Mouse (Mus musculus) urinary bladder, postnatal 10 days (tissue): Measurements from ENCODE around the gene Rab3b.

ENCODE experiments used
- DNase-seq: peaks from one replicate; pipeline ENCODE4 v3.0.0; 2022; ENCODE audit warnings: low spot score

Rab3b gene

GRCm38 (mm10) chr4:108878963-108879822, at the start of gene Rab3b:
Gene Rab3b, plus strand, starts transcription at chr4:108879063.
- DNase-seq, result no peak

- DNase-seq, result no peak
Measured at GRCm38 (mm10) chr4:108830698-108831097, 48.2 kb upstream of the Rab3b start.

- peak; percentile 58 for DNase-seq
Measured at GRCm38 (mm10) chr4:108832916-108833827, 45.7 kb upstream of the Rab3b start, which contains the start of gene Btf3l4. Gene Btf3l4, minus strand, starts transcription at chr4:108833614.

- DNase-seq, result no peak
Measured at GRCm38 (mm10) chr4:108833828-108834114, 45.1 kb upstream of the Rab3b start.

GRCm38 (mm10) chr4:108834115-108834970, 44.5 kb upstream of the Rab3b start, which contains the start of gene Txndc12:
Gene Txndc12, plus strand, starts transcription at chr4:108834601.
- no peak for DNase-seq

GRCm38 (mm10) chr4:108834971-108835311, 43.9 kb upstream of the Rab3b start:
- DNase-seq, result no peak

GRCm38 (mm10) chr4:108835496-108835895, 43.4 kb upstream of the Rab3b start:
- DNase-seq, result no peak

GRCm38 (mm10) chr4:108838031-108838430, 40.8 kb upstream of the Rab3b start:
- no peak for DNase-seq

GRCm38 (mm10) chr4:108841920-108842578, 36.8 kb upstream of the Rab3b start:
- no peak for DNase-seq

GRCm38 (mm10) chr4:108843336-108843735, 35.5 kb upstream of the Rab3b start:
- no peak for DNase-seq

- no peak for DNase-seq
Measured at GRCm38 (mm10) chr4:108845824-108846569, 32.9 kb upstream of the Rab3b start.

GRCm38 (mm10) chr4:108847715-108848504, 31.0 kb upstream of the Rab3b start, which contains the start of gene Kti12:
Gene Kti12, plus strand, starts transcription at chr4:108847785.
- peak; percentile 15 for DNase-seq

GRCm38 (mm10) chr4:108848505-108848848, 30.4 kb upstream of the Rab3b start, which contains the start of gene A730015C16Rik:
Gene A730015C16Rik, minus strand, starts transcription at chr4:108848619.
- DNase-seq, result no peak

GRCm38 (mm10) chr4:108866806-108867205, 12.1 kb upstream of the Rab3b start:
- no peak for DNase-seq

- DNase-seq, result no peak
Measured at GRCm38 (mm10) chr4:108869730-108870374, 9.0 kb upstream of the Rab3b start.

- DNase-seq, result no peak
Measured at GRCm38 (mm10) chr4:108873746-108874145, 5.1 kb upstream of the Rab3b start.

GRCm38 (mm10) chr4:108877901-108878300, 962 bp upstream of the Rab3b start:
- no peak for DNase-seq

- DNase-seq, result no peak
Measured at GRCm38 (mm10) chr4:108883815-108884214, 5.0 kb downstream of the Rab3b start.

- DNase-seq, result no peak
Measured at GRCm38 (mm10) chr4:108887456-108887855, 8.6 kb downstream of the Rab3b start.
